Mouse (Mus musculus) liver, embryonic 12.5 days (tissue): ENCODE data around the gene Mgat4a. TPM values are rescaled to one million over a fixed set of nuclear protein-coding genes. Genes with fewer than 3 reads are reported as not detected.

ENCODE experiments used
- ATAC-seq: fragments of 200-750 bp; cut with Nextera tagmentation; 2 replicates; pipeline ENCODE4 v1.8.0; 2017; ENCODE audit warnings: moderate number of reproducible peaks, mild to moderate bottlenecking, moderate library complexity
- H3K27ac ChIP-seq: fragments of 300-500 bp; sonication (generic); 2 replicates; pipeline ENCODE4 v1.5.1; 2016; ENCODE audit warnings: mild to moderate bottlenecking
- H3K27me3 ChIP-seq: fragments of 300-500 bp; sonication (generic); replicated peaks from 2 replicates; pipeline ENCODE4 v1.6.1; 2016; ENCODE audit warnings: mild to moderate bottlenecking, moderate library complexity
- H3K36me3 ChIP-seq: fragments of 300-500 bp; sonication (generic); 2 replicates; pipeline ENCODE4 v1.6.1; 2016; ENCODE audit warnings: mild to moderate bottlenecking, moderate library complexity
- H3K4me1 ChIP-seq: fragments of 300-500 bp; sonication (generic); 2 replicates; pipeline ENCODE4 v1.6.1; 2016
- H3K4me2 ChIP-seq: fragments of 300-500 bp; sonication (generic); 2 replicates; pipeline ENCODE4 v1.6.1; 2016; ENCODE audit warnings: mild to moderate bottlenecking, moderate library complexity
- H3K4me3 ChIP-seq: fragments of 300-500 bp; sonication (generic); 2 replicates; pipeline ENCODE4 v1.5.1; 2016; ENCODE audit warnings: mild to moderate bottlenecking, moderate library complexity
- H3K9ac ChIP-seq: fragments of 300-500 bp; sonication (generic); 2 replicates; pipeline ENCODE4 v1.6.1; 2016; ENCODE audit warnings: mild to moderate bottlenecking, moderate library complexity
- H3K9me3 ChIP-seq: fragments of 300-500 bp; sonication (generic); replicated peaks from 2 replicates; pipeline ENCODE4 v1.6.1; 2016; ENCODE audit warnings: mild to moderate bottlenecking, moderate library complexity
- WGBS: fragments of 180-500 bp; shearing (Covaris S2); methylation state at CpG from one replicate; pipeline ENCODE4 v1.1.7; 2016; ENCODE audit not compliant: insufficient replicate concordance; 5-methylcytosine and 5-hydroxymethylcytosine counted together
- polyA plus RNA-seq: library from polyadenylated mRNA; unstranded; fragments of >200 nt; fragmentation: Nextera tagmentation; extraction: Ambion mirVana; gene quantifications from 2 replicates; pipeline ENCODE4 v1.2.1, GENCODE M21; 2016

Gene Mgat4a
- polyA plus RNA-seq, 1 experiment from 2014 or later: 1.3 TPM

DNA sequence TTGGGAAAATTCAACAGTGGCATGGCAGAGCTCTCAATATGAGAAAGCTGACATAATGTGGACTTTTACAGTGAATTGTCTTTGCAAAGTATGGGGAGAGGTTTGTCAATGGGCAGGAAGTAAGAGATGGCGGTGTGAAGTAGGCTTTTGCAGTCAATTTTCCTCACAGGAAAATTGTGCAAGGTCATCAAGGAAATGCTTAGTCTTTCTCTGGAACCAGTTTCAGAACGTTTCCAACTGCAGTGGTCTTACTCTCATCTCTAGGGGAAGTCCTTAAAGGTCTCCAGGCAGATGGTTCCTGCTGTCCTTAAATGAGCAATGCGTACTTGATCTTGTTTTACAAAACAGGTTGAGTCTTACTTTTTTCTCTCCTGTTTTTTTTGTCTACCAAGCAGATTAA lies 53.8 kb downstream of the Mgat4a start:
- H3K9ac ChIP-seq: no peak overlapping the region
- no peaks in the 10 kb centered on the region; the same call in 1 of the 2 replicates for H3K36me3 ChIP-seq
- H3K4me3 ChIP-seq: no peak overlapping the region
- no peak overlapping the region for H3K4me2 ChIP-seq
- no peaks in the 10 kb centered on the region for H3K9me3 ChIP-seq
- peaks cover 9% of the 10 kb centered on the region for H3K4me1 ChIP-seq
- no peak for ATAC-seq
- no peak overlapping the region for H3K27ac ChIP-seq
- WGBS: 55% methylated on average over 3 of the region's 3 CpGs
- no peaks in the 10 kb centered on the region for H3K27me3 ChIP-seq

- no peak overlapping the region for H3K4me3 ChIP-seq
- no peaks in the 10 kb centered on the region; the same call in 1 of the 2 replicates for H3K36me3 ChIP-seq
- no peaks in the 10 kb centered on the region for H3K9me3 ChIP-seq
- H3K9ac ChIP-seq: no peak overlapping the region
- WGBS: 63% methylated on average over 1 of the region's 1 CpGs
- no peak overlapping the region for H3K27ac ChIP-seq
- no peaks in the 10 kb centered on the region for H3K27me3 ChIP-seq
- H3K4me2 ChIP-seq: no peak overlapping the region
- peaks cover 9% of the 10 kb centered on the region for H3K4me1 ChIP-seq
- no peak for ATAC-seq
These were observed 54.4 kb downstream of the Mgat4a start for GRCm38 (mm10) chr1:37486439-37486838.

- 66% methylated on average over 4 of the region's 4 CpGs for WGBS
- Histone ChIP-seq H3K9me3 (no peaks in the 10 kb centered on the region), H3K4me2 (no peak overlapping the region), H3K27ac (no peak overlapping the region), H3K4me1 (peaks cover 23% of the 10 kb centered on the region), H3K27me3 (no peaks in the 10 kb centered on the region), H3K9ac (no peak overlapping the region), H3K36me3 (no peaks in the 10 kb centered on the region; the same call in 1 of the 2 replicates), H3K4me3 (no peak overlapping the region)
- peak; percentile 54 for ATAC-seq
These were observed 56.2 kb downstream of the Mgat4a start for GRCm38 (mm10) chr1:37484612-37485011.

DNA sequence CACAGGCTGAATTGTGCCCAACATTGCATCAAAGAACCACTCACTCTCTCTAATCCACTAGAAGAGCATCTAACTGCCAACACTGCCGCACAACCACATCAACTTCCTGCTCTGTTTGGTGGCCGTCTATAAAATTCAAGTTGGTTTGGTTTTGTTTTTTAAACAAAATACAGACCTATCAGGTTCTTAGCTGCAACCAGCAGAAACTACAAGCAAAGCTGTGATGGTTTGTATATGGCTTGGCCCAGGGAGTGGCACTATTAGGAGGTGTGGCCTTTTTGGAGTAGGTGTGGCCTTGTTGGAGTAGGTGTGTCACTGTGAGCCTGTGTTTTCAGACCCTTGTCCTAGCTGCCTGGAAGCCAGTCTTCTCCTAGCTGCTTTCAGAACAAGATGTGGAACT lies 59.5 kb downstream of the Mgat4a start:
- H3K4me1 ChIP-seq: peaks cover 56% of the 10 kb centered on the region
- no peak overlapping the region; the same call in 1 of the 2 replicates for H3K27ac ChIP-seq
- no peak overlapping the region for H3K4me2 ChIP-seq
- WGBS: 54% methylated on average over 2 of the region's 2 CpGs
- H3K36me3 ChIP-seq: no peaks in the 10 kb centered on the region
- no peaks in the 10 kb centered on the region for H3K9me3 ChIP-seq
- no peak overlapping the region for H3K9ac ChIP-seq
- H3K27me3 ChIP-seq: no peaks in the 10 kb centered on the region
- ATAC-seq: 0 out of 2 replicates have a peak, but pooled peaks have one; percentile 36
- no peak overlapping the region for H3K4me3 ChIP-seq

GRCm38 (mm10) chr1:37480731-37481130 lies 60.1 kb downstream of the Mgat4a start:
- H3K36me3 ChIP-seq: no peaks in the 10 kb centered on the region
- peaks cover 62% of the 10 kb centered on the region for H3K4me1 ChIP-seq
- 73% methylated on average over 6 of the region's 6 CpGs for WGBS
- no peak overlapping the region for H3K9ac ChIP-seq
- H3K27me3 ChIP-seq: no peaks in the 10 kb centered on the region
- no peaks in the 10 kb centered on the region for H3K9me3 ChIP-seq
- H3K4me3 ChIP-seq: no peak overlapping the region
- no peak for ATAC-seq
- H3K4me2 ChIP-seq: no peak overlapping the region
- H3K27ac ChIP-seq: peak overlapping the region; percentile 93

DNA sequence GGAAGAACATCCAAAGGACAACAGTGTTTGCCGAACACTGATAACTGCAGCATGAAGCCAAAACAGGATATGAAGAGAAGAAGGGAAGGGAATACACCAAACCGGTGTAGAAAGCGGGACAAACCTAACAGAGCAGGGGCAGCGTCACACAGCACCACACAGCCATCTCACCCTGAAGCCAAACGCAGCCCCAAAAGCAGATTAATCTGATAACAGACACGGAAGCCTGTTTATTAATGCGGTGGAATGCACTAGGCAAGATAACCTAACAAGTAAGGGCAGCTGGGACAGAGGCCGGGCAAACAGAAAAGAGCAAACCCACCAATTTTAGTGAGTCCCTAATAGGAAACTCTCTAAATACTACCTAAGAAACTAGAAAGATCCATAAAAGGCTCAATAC lies 61.1 kb downstream of the Mgat4a start:
- H3K27me3 ChIP-seq: no peaks in the 10 kb centered on the region
- no peaks in the 10 kb centered on the region for H3K36me3 ChIP-seq
- peak overlapping the region; percentile 93 for H3K27ac ChIP-seq
- H3K9ac ChIP-seq: peak overlapping the region; percentile 58; the same call in 1 of the 2 replicates
- no peak overlapping the region for H3K4me3 ChIP-seq
- peaks cover 69% of the 10 kb centered on the region for H3K4me1 ChIP-seq
- H3K4me2 ChIP-seq: peak overlapping the region; percentile 70
- H3K9me3 ChIP-seq: no peaks in the 10 kb centered on the region
- ATAC-seq: peak; percentile 69
- 19% methylated on average over 8 of the region's 8 CpGs for WGBS

DNA sequence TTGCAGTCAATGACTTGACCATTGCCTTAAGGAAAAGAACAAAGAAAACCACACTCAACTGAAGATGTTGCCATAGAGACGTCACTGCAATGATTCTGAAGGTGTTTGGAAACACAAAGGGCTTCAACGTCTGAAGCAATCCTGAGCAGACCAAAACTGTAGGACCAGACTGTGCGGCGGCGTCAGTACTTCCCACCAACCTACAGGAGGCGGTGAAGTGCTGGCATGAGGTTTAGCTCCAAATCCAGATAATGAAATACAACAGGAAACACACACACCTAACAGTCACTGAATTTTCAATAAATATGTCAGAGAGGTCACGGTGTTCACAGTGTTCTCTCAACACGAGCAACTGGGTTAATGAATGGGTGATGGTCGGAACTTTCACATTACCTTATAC lies 61.7 kb downstream of the Mgat4a start:
- Histone ChIP-seq H3K4me1 (peaks cover 72% of the 10 kb centered on the region), H3K4me2 (peak overlapping the region; percentile 70), H3K36me3 (no peaks in the 10 kb centered on the region), H3K27ac (peak overlapping the region; percentile 93), H3K4me3 (peak overlapping the region; percentile 49), H3K9me3 (no peaks in the 10 kb centered on the region), H3K27me3 (no peaks in the 10 kb centered on the region), H3K9ac (peak overlapping the region; percentile 58; the same call in 1 of the 2 replicates)
- peak; percentile 62 for ATAC-seq
- WGBS: 28% methylated on average over 9 of the region's 9 CpGs

GRCm38 (mm10) chr1:37478416-37478815 lies 62.4 kb downstream of the Mgat4a start:
- H3K27me3 ChIP-seq: no peaks in the 10 kb centered on the region
- H3K36me3 ChIP-seq: no peaks in the 10 kb centered on the region
- peak overlapping the region; percentile 49 for H3K4me3 ChIP-seq
- peaks cover 78% of the 10 kb centered on the region for H3K4me1 ChIP-seq
- H3K9me3 ChIP-seq: no peaks in the 10 kb centered on the region
- ATAC-seq: peak; percentile 85
- peak overlapping the region; percentile 58 for H3K9ac ChIP-seq
- H3K4me2 ChIP-seq: peak overlapping the region; percentile 70
- 10% methylated on average over 7 of the region's 7 CpGs for WGBS
- peak overlapping the region; percentile 93 for H3K27ac ChIP-seq

DNA sequence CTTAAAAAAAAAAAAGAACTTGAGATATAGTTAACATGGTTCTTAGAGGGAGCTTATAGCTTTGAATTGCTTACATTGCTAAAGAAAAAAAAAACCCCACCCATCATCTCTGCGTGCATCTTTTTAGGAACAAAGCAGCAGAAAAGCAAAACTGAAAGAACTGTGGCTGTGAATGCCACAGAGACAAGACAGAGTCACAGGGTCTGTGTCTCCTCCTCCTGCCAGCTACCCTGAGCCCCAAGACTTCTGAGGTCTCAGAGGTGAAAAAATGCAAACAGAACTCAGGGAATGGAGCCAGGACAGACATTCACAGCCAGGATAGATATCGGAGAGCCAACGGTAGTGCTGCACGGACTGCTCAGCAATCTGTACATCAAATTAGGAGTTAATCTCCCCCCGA lies 62.9 kb downstream of the Mgat4a start:
- WGBS: 11% methylated on average over 5 of the region's 5 CpGs
- H3K4me3 ChIP-seq: peak overlapping the region; percentile 49
- H3K27ac ChIP-seq: peak overlapping the region; percentile 93
- no peaks in the 10 kb centered on the region for H3K36me3 ChIP-seq
- ATAC-seq: peak; percentile 44; the same call in 1 of the 2 replicates
- peaks cover 83% of the 10 kb centered on the region for H3K4me1 ChIP-seq
- H3K9ac ChIP-seq: peak overlapping the region; percentile 58
- H3K27me3 ChIP-seq: no peaks in the 10 kb centered on the region
- H3K9me3 ChIP-seq: no peaks in the 10 kb centered on the region
- H3K4me2 ChIP-seq: peak overlapping the region; percentile 70

- peaks cover 84% of the 10 kb centered on the region for H3K4me1 ChIP-seq
- no peaks in the 10 kb centered on the region for H3K9me3 ChIP-seq
- H3K27ac ChIP-seq: peak overlapping the region; percentile 93
- WGBS: 83% methylated on average over 5 of the region's 5 CpGs
- peak overlapping the region; percentile 70 for H3K4me2 ChIP-seq
- H3K36me3 ChIP-seq: no peaks in the 10 kb centered on the region
- no peaks in the 10 kb centered on the region for H3K27me3 ChIP-seq
- no peak overlapping the region for H3K9ac ChIP-seq
- H3K4me3 ChIP-seq: no peak overlapping the region
- ATAC-seq: no peak
These were observed 63.6 kb downstream of the Mgat4a start for GRCm38 (mm10) chr1:37477250-37477649.

GRCm38 (mm10) chr1:37475312-37475711 lies 65.5 kb downstream of the Mgat4a start:
- Histone ChIP-seq H3K4me1 (peaks cover 74% of the 10 kb centered on the region), H3K4me3 (no peak overlapping the region), H3K36me3 (no peaks in the 10 kb centered on the region), H3K9me3 (no peaks in the 10 kb centered on the region), H3K4me2 (no peak overlapping the region), H3K9ac (no peak overlapping the region), H3K27ac (no peak overlapping the region), H3K27me3 (no peaks in the 10 kb centered on the region)
- 84% methylated on average over 3 of the region's 3 CpGs for WGBS
- ATAC-seq: no peak

DNA sequence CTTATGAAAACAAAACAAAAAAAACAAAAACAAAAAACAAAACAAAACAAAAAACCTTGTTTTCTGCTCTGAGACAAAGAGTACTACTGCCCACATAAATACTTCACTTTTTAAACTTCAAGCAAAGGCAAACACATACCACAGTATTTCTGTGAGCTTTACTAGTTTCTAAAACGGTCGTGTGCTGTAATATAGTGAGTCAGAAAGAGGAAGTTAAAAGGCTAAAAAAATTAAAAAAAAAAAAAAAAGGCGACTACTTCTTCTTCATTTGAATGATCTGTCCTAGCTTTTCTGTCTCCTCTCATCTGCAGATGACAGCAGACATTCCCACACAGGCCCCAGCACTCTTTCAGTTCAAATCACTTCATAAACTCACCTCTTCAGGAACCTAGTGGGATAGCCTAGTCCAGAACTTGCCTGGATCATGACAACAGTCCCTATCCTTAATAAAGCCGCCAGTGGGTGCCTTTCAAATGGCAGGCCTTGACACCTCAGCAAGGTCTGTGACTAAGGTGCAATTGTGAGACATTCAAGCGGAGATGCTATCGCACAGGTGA lies 66.1 kb downstream of the Mgat4a start:
- Histone ChIP-seq H3K9ac (no peak overlapping the region), H3K4me2 (no peak overlapping the region), H3K4me1 (peaks cover 68% of the 10 kb centered on the region), H3K27me3 (no peaks in the 10 kb centered on the region), H3K4me3 (no peak overlapping the region), H3K27ac (0 out of 2 replicates have a peak overlapping the region, but pooled peaks have one; percentile 20), H3K9me3 (no peaks in the 10 kb centered on the region), H3K36me3 (no peaks in the 10 kb centered on the region)
- WGBS: 62% methylated on average over 6 of the region's 6 CpGs
- no peak for ATAC-seq

- H3K27ac ChIP-seq: 0 out of 2 replicates have a peak overlapping the region, but pooled peaks have one; percentile 20
- ATAC-seq: no peak
- H3K4me1 ChIP-seq: peaks cover 62% of the 10 kb centered on the region
- no peak overlapping the region for H3K4me3 ChIP-seq
- H3K9me3 ChIP-seq: no peaks in the 10 kb centered on the region
- H3K9ac ChIP-seq: no peak overlapping the region
- whole genome bisulfite sequencing: 56% methylated on average over 8 of the region's 8 CpGs
- H3K36me3 ChIP-seq: no peaks in the 10 kb centered on the region
- H3K4me2 ChIP-seq: no peak overlapping the region
- no peaks in the 10 kb centered on the region for H3K27me3 ChIP-seq
These were observed 66.8 kb downstream of the Mgat4a start for GRCm38 (mm10) chr1:37474046-37474445.
